Mouse (Mus musculus): ENCODE measurements at regions not wholly inside any gene's neighbourhood (a gene's known extent, or its start where the extent isn't known, plus 50 kb on each side); places are given as distances from the start of the nearest gene placed in this dataset.

GRCm38 (mm10) chr5:142327261-142327660 is 74.0 kb upstream of the Foxk1 start:
- TF ChIP-seq POLR2A (IDR thresholded peaks at IDR 0.05; ENCODE audit: extremely low read depth, insufficient read depth, low read length) (no peak), CTCF (IDR thresholded peaks at IDR 0.05; ENCODE audit: low read depth, low read length) (peak; percentile 66)
- no peak for DNase-seq (ENCODE audit: extremely low read depth, low read depth, low spot score)
- H3K27ac ChIP-seq (replicated peaks; ENCODE audit: insufficient read depth, low read depth, low read length), result no peak overlapping the region
- WGBS, result 73% methylated on average over 6 of the region's 6 CpGs
- no peaks in the 10 kb centered on the region for H3K4me1 ChIP-seq (ENCODE audit: control insufficient read depth, insufficient read depth, low read length)
- H3K4me3 ChIP-seq (ENCODE audit: insufficient read depth, low read depth, low read length), result no peak overlapping the region
- no peaks in the 10 kb centered on the region for H3K36me3 ChIP-seq (ENCODE audit: control insufficient read depth, insufficient read depth, low read length)
- H3K27me3 ChIP-seq (ENCODE audit: control insufficient read depth, insufficient read depth, low read length), result no peaks in the 10 kb centered on the region
- H3K9ac ChIP-seq (ENCODE audit: low read depth, low read length), result no peak overlapping the region
- H3K79me2 ChIP-seq (ENCODE audit: control insufficient read depth, insufficient read depth, low read length), result no peaks in the 10 kb centered on the region

GRCm38 (mm10) chr5:142329724-142330520 is 71.4 kb upstream of the Foxk1 start:
- TF ChIP-seq CTCF (IDR thresholded peaks at IDR 0.05; ENCODE audit: low read depth, low read length), result no peak
- Histone ChIP-seq H3K9ac (ENCODE audit: low read depth, low read length) (no peak overlapping the region), H3K79me2 (ENCODE audit: control insufficient read depth, insufficient read depth, low read length) (no peaks in the 10 kb centered on the region), H3K4me3 (ENCODE audit: insufficient read depth, low read depth, low read length) (no peak overlapping the region), H3K27me3 (ENCODE audit: control insufficient read depth, insufficient read depth, low read length) (no peaks in the 10 kb centered on the region), H3K36me3 (ENCODE audit: control insufficient read depth, insufficient read depth, low read length) (no peaks in the 10 kb centered on the region), H3K27ac (replicated peaks; ENCODE audit: insufficient read depth, low read depth, low read length) (no peak overlapping the region), H3K4me1 (ENCODE audit: control insufficient read depth, insufficient read depth, low read length) (no peaks in the 10 kb centered on the region)
- 71% methylated on average over 7 of the region's 7 CpGs for WGBS
- DNase-seq (ENCODE audit: extremely low read depth, low read depth, low spot score), result no peak

- H3K4me1 ChIP-seq (ENCODE audit: control insufficient read depth, insufficient read depth, low read length), result no peaks in the 10 kb centered on the region
- H3K79me2 ChIP-seq (ENCODE audit: control insufficient read depth, insufficient read depth, low read length), result no peaks in the 10 kb centered on the region
- H3K4me3 ChIP-seq (ENCODE audit: insufficient read depth, low read depth, low read length), result no peak overlapping the region
- no peak overlapping the region for H3K27ac ChIP-seq (replicated peaks; ENCODE audit: insufficient read depth, low read depth, low read length)
- TF ChIP-seq POLR2A (IDR thresholded peaks at IDR 0.05; ENCODE audit: extremely low read depth, insufficient read depth, low read length) (no peak), CTCF (IDR thresholded peaks at IDR 0.05; ENCODE audit: low read depth, low read length) (no peak)
- 65% methylated on average over 9 of the region's 9 CpGs for WGBS
- DNase-seq (ENCODE audit: extremely low read depth, low read depth, low spot score), result no peak
- H3K9ac ChIP-seq (ENCODE audit: low read depth, low read length), result no peak overlapping the region
- H3K36me3 ChIP-seq (ENCODE audit: control insufficient read depth, insufficient read depth, low read length), result no peaks in the 10 kb centered on the region
- H3K27me3 ChIP-seq (ENCODE audit: control insufficient read depth, insufficient read depth, low read length), result no peaks in the 10 kb centered on the region
Observed at GRCm38 (mm10) chr5:142332744-142333143, 68.6 kb upstream of the Foxk1 start.

GRCm38 (mm10) chr5:142337436-142337835 is 63.9 kb upstream of the Foxk1 start:
- Histone ChIP-seq H3K36me3 (ENCODE audit: control insufficient read depth, insufficient read depth, low read length) (no peaks in the 10 kb centered on the region), H3K4me3 (ENCODE audit: insufficient read depth, low read depth, low read length) (no peak overlapping the region), H3K27ac (replicated peaks; ENCODE audit: insufficient read depth, low read depth, low read length) (no peak overlapping the region), H3K27me3 (ENCODE audit: control insufficient read depth, insufficient read depth, low read length) (no peaks in the 10 kb centered on the region), H3K9ac (ENCODE audit: low read depth, low read length) (no peak overlapping the region), H3K79me2 (ENCODE audit: control insufficient read depth, insufficient read depth, low read length) (no peaks in the 10 kb centered on the region), H3K4me1 (ENCODE audit: control insufficient read depth, insufficient read depth, low read length) (no peaks in the 10 kb centered on the region)
- DNase-seq (ENCODE audit: extremely low read depth, low read depth, low spot score), result no peak
- WGBS, result 34% methylated on average over 6 of the region's 6 CpGs
- TF ChIP-seq CTCF (IDR thresholded peaks at IDR 0.05; ENCODE audit: low read depth, low read length) (no peak), POLR2A (IDR thresholded peaks at IDR 0.05; ENCODE audit: extremely low read depth, insufficient read depth, low read length) (no peak)

GRCm38 (mm10) chr5:142338051-142338450 is 63.2 kb upstream of the Foxk1 start:
- H3K79me2 ChIP-seq (ENCODE audit: control insufficient read depth, insufficient read depth, low read length), result no peaks in the 10 kb centered on the region
- no peak overlapping the region for H3K4me3 ChIP-seq (ENCODE audit: insufficient read depth, low read depth, low read length)
- 68% methylated on average over 11 of the region's 11 CpGs for WGBS
- H3K27ac ChIP-seq (replicated peaks; ENCODE audit: insufficient read depth, low read depth, low read length), result no peak overlapping the region
- H3K36me3 ChIP-seq (ENCODE audit: control insufficient read depth, insufficient read depth, low read length), result no peaks in the 10 kb centered on the region
- no peak for DNase-seq (ENCODE audit: extremely low read depth, low read depth, low spot score)
- no peaks in the 10 kb centered on the region for H3K4me1 ChIP-seq (ENCODE audit: control insufficient read depth, insufficient read depth, low read length)
- no peaks in the 10 kb centered on the region for H3K27me3 ChIP-seq (ENCODE audit: control insufficient read depth, insufficient read depth, low read length)
- TF ChIP-seq CTCF (IDR thresholded peaks at IDR 0.05; ENCODE audit: low read depth, low read length) (no peak), POLR2A (IDR thresholded peaks at IDR 0.05; ENCODE audit: extremely low read depth, insufficient read depth, low read length) (no peak)
- H3K9ac ChIP-seq (ENCODE audit: low read depth, low read length), result no peak overlapping the region

Data from liver, adult 2 months (tissue).